Mouse (Mus musculus) myocyte (in vitro differentiated cells): ENCODE measurements around the gene Baz2b.

Experiments
- MAX ChIP-seq: IDR thresholded peaks from one replicate; pipeline ENCODE4 v1.6.1; 2011; ENCODE audit warnings: low read depth, mild to moderate bottlenecking, control low read depth
- POLR2A ChIP-seq: IDR thresholded peaks from one replicate; pipeline ENCODE4 v1.6.1; 2011; ENCODE audit warnings: low read depth, mild to moderate bottlenecking, control low read depth, moderate library complexity; ENCODE audit not compliant: insufficient read length
- POLR2AphosphoS2 ChIP-seq: IDR thresholded peaks from one replicate; pipeline ENCODE4 v1.6.1; 2011; ENCODE audit warnings: low read depth, control low read depth; ENCODE audit not compliant: insufficient read length
- TCF12 ChIP-seq: IDR thresholded peaks from one replicate; pipeline ENCODE4 v1.6.1; 2011; ENCODE audit warnings: mild to moderate bottlenecking, control low read depth; ENCODE audit not compliant: poor library complexity, insufficient read depth, severe bottlenecking

GRCm38 (mm10) chr2:60076800-60077199 is 132.8 kb downstream of the Baz2b start:
- TF ChIP-seq POLR2A, result no peak
- no peak for TF ChIP-seq TCF12
- TF ChIP-seq POLR2AphosphoS2, result no peak
- no peak for TF ChIP-seq MAX
